Mouse (Mus musculus): Measurements from ENCODE around the gene Gm28102.
"Not testable (repeated sequence)": the region's sequence is repeated elsewhere in the genome, so short reads cannot be mapped to it uniquely, and the experiment has no call there.

Gene Gm28102

DNA sequence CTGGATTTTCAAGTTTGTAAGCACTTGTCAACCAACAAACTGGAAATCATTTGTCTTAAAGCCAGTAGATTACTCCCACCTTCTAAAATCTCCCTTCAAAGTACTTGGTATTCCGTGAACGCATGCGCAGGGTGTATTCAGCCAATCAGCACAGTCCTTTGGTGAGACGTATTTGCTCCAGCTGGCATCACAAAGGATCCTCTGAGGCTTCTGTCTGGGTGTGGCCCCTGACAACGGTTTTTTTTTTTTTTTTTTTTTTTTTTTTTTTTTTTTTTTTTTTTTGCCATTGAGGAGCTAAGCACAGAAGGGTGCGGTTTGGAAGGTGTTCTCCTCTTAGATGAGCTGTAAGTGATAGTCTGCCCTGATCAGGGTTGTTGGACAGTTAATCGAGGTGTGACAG is at the start of gene Gm28102:
Gene Gm28102, plus strand, starts transcription at position 301 of the 400 bp plus-strand sequence.
- DNase-seq: not testable (repeated sequence)

Data from kidney, adult 18-20 months (tissue).